9 mouse cellular contexts compared by ENCODE assay signal in the genomic region with DNA sequence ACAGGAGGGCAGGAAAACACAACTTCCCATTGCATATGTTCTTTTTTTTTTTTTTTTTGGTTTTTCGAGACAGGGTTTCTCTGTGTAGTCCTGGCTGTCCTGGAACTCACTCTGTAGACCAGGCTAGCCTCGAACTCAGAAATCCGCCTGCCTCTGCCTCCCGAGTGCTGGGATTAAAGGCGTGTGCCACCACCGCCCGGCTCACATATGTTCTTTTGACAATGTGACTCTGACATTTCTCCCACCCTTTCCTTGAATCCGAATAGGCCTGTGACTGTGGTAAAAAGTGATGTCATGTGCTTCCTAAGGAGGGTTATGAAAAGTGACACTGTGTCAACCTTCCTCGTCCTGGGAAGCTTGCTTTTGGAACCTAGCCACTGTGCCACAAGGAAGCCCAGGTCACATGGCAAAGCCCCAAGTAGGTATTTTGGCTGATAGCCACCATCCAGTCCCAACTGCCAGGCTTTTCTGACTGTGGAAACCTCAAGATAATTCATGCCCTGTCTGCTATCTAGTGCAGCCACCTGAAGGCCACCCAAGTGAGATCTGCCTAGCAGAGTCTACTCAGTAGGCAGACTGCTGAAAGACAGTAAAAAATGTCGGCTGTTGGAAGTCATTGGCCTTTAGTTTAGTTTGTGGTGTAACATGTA. TPM values are rescaled to one million over a fixed set of nuclear protein-coding genes. Genes with fewer than 3 reads are reported as not detected.
DNase-seq lines count a peak whose midpoint lies in the region; ATAC-seq and TF ChIP-seq lines count a peak whose summit lies in the region.
"Had no signal": no experiment of that assay in that cellular context is flagged by ENCODE, and none has a peak within 500 bp of the region (broad histone marks: within the 10 kb centered on the region; RNA-seq: fewer than 3 reads in every experiment).

No protein-coding gene starts in this region.

- no peaks in the 10 kb centered on the region for H3K9me3 ChIP-seq in lung, postnatal 0 days (ENCODE audit: low read length)
- H3K9me3 ChIP-seq in hindbrain, embryonic 11.5 days (ENCODE audit: control insufficient read depth, low read length), result no peaks in the 10 kb centered on the region
- H3K9me3 ChIP-seq: embryonic facial prominence, embryonic 12.5 days; hindbrain, embryonic 10.5 days had no signal

- no peak overlapping the region for H3K4me2 ChIP-seq in lung, postnatal 0 days (replicated peaks; ENCODE audit: low read depth, low read length)
- H3K4me2 ChIP-seq in hindbrain, embryonic 11.5 days (replicated peaks; ENCODE audit: low read depth, low read length), result no peak overlapping the region
- H3K4me2 ChIP-seq: embryonic facial prominence, embryonic 12.5 days had no signal

- no peak for TF ChIP-seq EP300 in lung, postnatal 0 days (IDR thresholded peaks at IDR 0.05)

- no peaks in the 10 kb centered on the region for H3K27me3 ChIP-seq in lung, postnatal 0 days (replicated peaks; ENCODE audit: insufficient read depth, low read length)
- H3K27me3 ChIP-seq in hindbrain, embryonic 11.5 days (ENCODE audit: control insufficient read depth, insufficient read depth, low read length), result no peaks in the 10 kb centered on the region
- H3K27me3 ChIP-seq: embryonic facial prominence, embryonic 12.5 days had no signal

- DNase-seq in R1 (ENCODE audit: low read depth, low spot score), result peak; percentile 8
- peak; percentile 61 for DNase-seq in brain, adult 2 months (ENCODE audit: low read depth, low spot score)
- DNase-seq in kidney, adult 8-10 months, result peak; percentile 31 to 34
- DNase-seq in lung, postnatal 0 days (ENCODE audit: low spot score), result peak; percentile 53
- no peak for DNase-seq in gastrocnemius, postnatal 36 days
- DNase-seq in embryo, embryonic 9.5 days (ENCODE audit: extremely low spot score), result no peak
- DNase-seq in hindbrain, embryonic 11.5 days (ENCODE audit: low spot score), result no peak

- 59% methylated on average over 7 of the region's 10 CpGs for WGBS in lung, postnatal 0 days
- 96% methylated on average over 8 of the region's 10 CpGs for WGBS in hindbrain, embryonic 11.5 days

- no peak for TF ChIP-seq CTCF in lung, postnatal 0 days (IDR thresholded peaks at IDR 0.05)

- intact Hi-C loops in gastrocnemius, postnatal 36 days (cut with DNase I), result no loop called here

- ATAC-seq in lung, postnatal 0 days, result peak; percentile 35; the same call in 1 of the 2 replicates
- no peak for ATAC-seq in hindbrain, embryonic 11.5 days (ENCODE audit: low FRiP score)

- no peak overlapping the region for H3K27ac ChIP-seq in lung, postnatal 0 days (ENCODE audit: low read length)
- no peak overlapping the region for H3K27ac ChIP-seq in hindbrain, embryonic 11.5 days (ENCODE audit: low read depth, low read length)
- H3K27ac ChIP-seq: embryonic facial prominence, embryonic 12.5 days; hindbrain, embryonic 10.5 days had no signal

- H3K4me1 ChIP-seq in lung, postnatal 0 days (ENCODE audit: insufficient read depth, low read depth, low read length), result no peaks in the 10 kb centered on the region
- H3K4me1 ChIP-seq in hindbrain, embryonic 11.5 days (replicated peaks; ENCODE audit: control insufficient read depth, insufficient read depth, low read length), result no peaks in the 10 kb centered on the region
- H3K4me1 ChIP-seq: embryonic facial prominence, embryonic 12.5 days; hindbrain, embryonic 10.5 days had no signal

- H3K9ac ChIP-seq in lung, postnatal 0 days (replicated peaks; ENCODE audit: low read depth), result no peak overlapping the region
- H3K9ac ChIP-seq in hindbrain, embryonic 11.5 days (ENCODE audit: low read depth, low read length), result no peak overlapping the region
- H3K9ac ChIP-seq: embryonic facial prominence, embryonic 12.5 days had no signal

- H3K36me3 ChIP-seq in lung, postnatal 0 days (ENCODE audit: insufficient read depth, low read length), result no peaks in the 10 kb centered on the region
- no peaks in the 10 kb centered on the region for H3K36me3 ChIP-seq in hindbrain, embryonic 11.5 days (ENCODE audit: control insufficient read depth, insufficient read depth, low read length)
- H3K36me3 ChIP-seq: embryonic facial prominence, embryonic 12.5 days; hindbrain, embryonic 10.5 days had no signal

- H3K4me3 ChIP-seq in lung, postnatal 0 days (ENCODE audit: low read depth, low read length), result no peak overlapping the region
- H3K4me3 ChIP-seq in hindbrain, embryonic 11.5 days (ENCODE audit: low read depth, low read length), result no peak overlapping the region
- H3K4me3 ChIP-seq: embryonic facial prominence, embryonic 12.5 days; hindbrain, embryonic 10.5 days had no signal

RNA-seq across cellular contexts. Expression of a gene that starts 8.5 kb away (rescaled TPM):
- 30.4 and 31.7 TPM in 2 replicates for polyA plus RNA-seq in lung, postnatal 0 days (2015; fragmentation: Nextera tagmentation; extraction: Ambion mirVana)
- 10 to 100 TPM; 15.7 to 15.9 TPM for total RNA-seq in gastrocnemius, postnatal 36 days (2021)
- polyA plus RNA-seq in hindbrain, embryonic 11.5 days (2014; fragmentation: Nextera tagmentation; extraction: Ambion mirVana), result 14.4 and 18.1 TPM in 2 replicates

Comparison
In these comparisons a context has a peak if more than half of its experiments do, and no peak if none do; other contexts are left out.
1. DNase-seq: peak in R1 (single experiment), brain, adult 2 months (single experiment), kidney, adult 8-10 months (2 of 2) and lung, postnatal 0 days (single experiment); none in gastrocnemius, postnatal 36 days (0 of 2), embryo, embryonic 9.5 days (single experiment) and hindbrain, embryonic 11.5 days (single experiment).